Mouse (Mus musculus): ENCODE data around the gene Olfr430.

GRCm38 (mm10) chr1:174031698-174032097 lies 34.7 kb upstream of the Olfr430 start, which contains the start of gene Ifi205:
- no peak for TF ChIP-seq CTCF (IDR thresholded peaks at IDR 0.05; ENCODE audit: borderline replicate concordance, insufficient read depth, low read length)
- TF ChIP-seq POLR2A (IDR thresholded peaks at IDR 0.05; ENCODE audit: low read depth, low read length) = no peak
